Mouse (Mus musculus): Measurements from ENCODE around the gene 2210017I01Rik. TPM values are rescaled to one million over a fixed set of nuclear protein-coding genes. Genes with fewer than 3 reads are reported as not detected.

The 2210017I01Rik gene
- not detected in 2 replicates for total RNA-seq (2017)

- no peak for ATAC-seq (replicated peaks in 1 of 2; ENCODE audit: insufficient read depth in 1 of 2, low FRiP score in 2 of 2, low TSS enrichment in 1 of 2, low read depth in 1 of 2, poor library complexity in 2 of 2, severe bottlenecking in 2 of 2)
Measured at GRCm38 (mm10) chr3:92607392-92607791, at the start of gene 2210017I01Rik. 2210017I01Rik (minus strand) TSS chr3:92607492.

- no peak for ATAC-seq (replicated peaks in 1 of 2; ENCODE audit: insufficient read depth in 1 of 2, low FRiP score in 2 of 2, low TSS enrichment in 1 of 2, low read depth in 1 of 2, poor library complexity in 2 of 2, severe bottlenecking in 2 of 2)
Measured at GRCm38 (mm10) chr3:92656826-92657225, 49.5 kb upstream of the 2210017I01Rik start, which contains the start of gene Lce1b. Lce1b (minus strand) TSS chr3:92656926.

GRCm38 (mm10) chr3:92648207-92648606 lies 40.9 kb upstream of the 2210017I01Rik start, which contains the start of gene Lce1a1:
Lce1a1 (minus strand) TSS chr3:92648307.
- ATAC-seq (replicated peaks in 1 of 2; ENCODE audit: insufficient read depth in 1 of 2, low FRiP score in 2 of 2, low TSS enrichment in 1 of 2, low read depth in 1 of 2, poor library complexity in 2 of 2, severe bottlenecking in 2 of 2) = no peak

GRCm38 (mm10) chr3:92639854-92640253 lies 32.6 kb upstream of the 2210017I01Rik start:
- no peak for ATAC-seq (replicated peaks in 1 of 2; ENCODE audit: insufficient read depth in 1 of 2, low FRiP score in 2 of 2, low TSS enrichment in 1 of 2, low read depth in 1 of 2, poor library complexity in 2 of 2, severe bottlenecking in 2 of 2)

- ATAC-seq (replicated peaks in 1 of 2; ENCODE audit: insufficient read depth in 1 of 2, low FRiP score in 2 of 2, low TSS enrichment in 1 of 2, low read depth in 1 of 2, poor library complexity in 2 of 2, severe bottlenecking in 2 of 2) = no peak
Measured at GRCm38 (mm10) chr3:92638653-92638991, 31.3 kb upstream of the 2210017I01Rik start.

GRCm38 (mm10) chr3:92637745-92638652 lies 30.7 kb upstream of the 2210017I01Rik start:
- ATAC-seq (replicated peaks in 1 of 2; ENCODE audit: insufficient read depth in 1 of 2, low FRiP score in 2 of 2, low TSS enrichment in 1 of 2, low read depth in 1 of 2, poor library complexity in 2 of 2, severe bottlenecking in 2 of 2) = no peak

GRCm38 (mm10) chr3:92621560-92621959 lies 14.3 kb upstream of the 2210017I01Rik start, which contains the start of gene Lce6a:
Lce6a (minus strand) TSS chr3:92621660.
- no peak for ATAC-seq (replicated peaks in 1 of 2; ENCODE audit: insufficient read depth in 1 of 2, low FRiP score in 2 of 2, low TSS enrichment in 1 of 2, low read depth in 1 of 2, poor library complexity in 2 of 2, severe bottlenecking in 2 of 2)

- ATAC-seq (replicated peaks in 1 of 2; ENCODE audit: insufficient read depth in 1 of 2, low FRiP score in 2 of 2, low TSS enrichment in 1 of 2, low read depth in 1 of 2, poor library complexity in 2 of 2, severe bottlenecking in 2 of 2) = no peak
Measured at GRCm38 (mm10) chr3:92609804-92610203, 2.5 kb upstream of the 2210017I01Rik start.

GRCm38 (mm10) chr3:92602169-92602568 lies 5.1 kb downstream of the 2210017I01Rik start:
- ATAC-seq (replicated peaks in 1 of 2; ENCODE audit: insufficient read depth in 1 of 2, low FRiP score in 2 of 2, low TSS enrichment in 1 of 2, low read depth in 1 of 2, poor library complexity in 2 of 2, severe bottlenecking in 2 of 2) = 0 out of 4 replicates have a peak, but pooled peaks of 1 of the 2 experiments have one; percentile 22

- ATAC-seq (replicated peaks in 1 of 2; ENCODE audit: insufficient read depth in 1 of 2, low FRiP score in 2 of 2, low TSS enrichment in 1 of 2, low read depth in 1 of 2, poor library complexity in 2 of 2, severe bottlenecking in 2 of 2) = no peak
Measured at GRCm38 (mm10) chr3:92600456-92600855, 6.8 kb downstream of the 2210017I01Rik start.

GRCm38 (mm10) chr3:92599973-92600372 lies 7.3 kb downstream of the 2210017I01Rik start:
- ATAC-seq (replicated peaks in 1 of 2; ENCODE audit: insufficient read depth in 1 of 2, low FRiP score in 2 of 2, low TSS enrichment in 1 of 2, low read depth in 1 of 2, poor library complexity in 2 of 2, severe bottlenecking in 2 of 2) = no peak

GRCm38 (mm10) chr3:92598429-92598828 lies 8.9 kb downstream of the 2210017I01Rik start:
- ATAC-seq (replicated peaks in 1 of 2; ENCODE audit: insufficient read depth in 1 of 2, low FRiP score in 2 of 2, low TSS enrichment in 1 of 2, low read depth in 1 of 2, poor library complexity in 2 of 2, severe bottlenecking in 2 of 2) = no peak

GRCm38 (mm10) chr3:92588858-92589257 lies 18.4 kb downstream of the 2210017I01Rik start, which contains the start of gene Smcp:
Smcp (minus strand) TSS chr3:92588997.
- no peak for ATAC-seq (replicated peaks in 1 of 2; ENCODE audit: insufficient read depth in 1 of 2, low FRiP score in 2 of 2, low TSS enrichment in 1 of 2, low read depth in 1 of 2, poor library complexity in 2 of 2, severe bottlenecking in 2 of 2)

GRCm38 (mm10) chr3:92587190-92587589 lies 20.1 kb downstream of the 2210017I01Rik start:
- ATAC-seq (replicated peaks in 1 of 2; ENCODE audit: insufficient read depth in 1 of 2, low FRiP score in 2 of 2, low TSS enrichment in 1 of 2, low read depth in 1 of 2, poor library complexity in 2 of 2, severe bottlenecking in 2 of 2) = no peak

- no peak for ATAC-seq (replicated peaks in 1 of 2; ENCODE audit: insufficient read depth in 1 of 2, low FRiP score in 2 of 2, low TSS enrichment in 1 of 2, low read depth in 1 of 2, poor library complexity in 2 of 2, severe bottlenecking in 2 of 2)
Measured at GRCm38 (mm10) chr3:92585055-92585454, 22.2 kb downstream of the 2210017I01Rik start.

GRCm38 (mm10) chr3:92583164-92583826 lies 24.0 kb downstream of the 2210017I01Rik start:
- no peak for ATAC-seq (replicated peaks in 1 of 2; ENCODE audit: insufficient read depth in 1 of 2, low FRiP score in 2 of 2, low TSS enrichment in 1 of 2, low read depth in 1 of 2, poor library complexity in 2 of 2, severe bottlenecking in 2 of 2)

- ATAC-seq (replicated peaks in 1 of 2; ENCODE audit: insufficient read depth in 1 of 2, low FRiP score in 2 of 2, low TSS enrichment in 1 of 2, low read depth in 1 of 2, poor library complexity in 2 of 2, severe bottlenecking in 2 of 2) = no peak
Measured at GRCm38 (mm10) chr3:92579508-92579907, 27.8 kb downstream of the 2210017I01Rik start.

Data from hematopoietic stem cell, adult 5-6 weeks (primary cell).